Mouse (Mus musculus): ENCODE data around the gene Rapgef4.

Rapgef4 gene

GRCm38 (mm10) chr2:72165136-72165854, 184.3 kb downstream of the Rapgef4 start:
- Histone ChIP-seq H3K36me3 (ENCODE audit: control insufficient read depth, insufficient read depth, low read length, poor library complexity, severe bottlenecking) (no peaks in the 10 kb centered on the region), H3K27me3 (ENCODE audit: control insufficient read depth, insufficient read depth, low read length, poor library complexity, severe bottlenecking) (no peaks in the 10 kb centered on the region)
- no peak for DNase-seq (ENCODE audit: low read depth, low spot score)

DNA sequence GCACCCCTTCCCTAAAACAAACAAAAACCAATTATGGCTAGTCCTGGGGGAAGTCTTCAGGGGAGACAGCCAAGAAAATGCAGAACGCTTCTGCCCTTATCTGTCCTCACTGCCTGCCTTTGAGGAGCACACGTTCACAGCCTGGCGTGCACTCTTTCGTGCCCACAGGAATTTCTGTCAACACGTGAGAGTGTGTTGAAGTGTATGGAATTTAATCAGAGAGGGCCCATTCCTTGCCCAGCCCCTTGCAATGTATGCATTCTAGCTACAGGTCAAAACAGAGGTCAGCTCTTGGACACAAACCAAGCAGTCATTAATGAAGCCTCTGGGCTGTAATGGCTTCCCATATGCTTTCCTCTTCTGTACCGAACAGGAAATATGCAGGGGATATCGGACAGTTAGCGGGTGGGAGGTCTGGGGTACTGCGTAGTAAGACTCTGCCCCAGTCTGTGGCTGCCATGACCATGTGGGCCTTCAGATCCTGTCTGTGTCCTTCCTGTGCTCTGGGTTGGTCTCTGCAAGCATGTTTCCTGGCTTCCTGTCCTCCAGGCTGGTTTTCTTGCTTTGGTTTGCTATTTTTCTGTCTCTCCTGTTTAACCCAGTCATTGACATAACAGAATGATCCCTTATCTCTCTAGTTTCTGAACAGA, 188.5 kb downstream of the Rapgef4 start:
- no peak for DNase-seq (ENCODE audit: low read depth, low spot score)
- Histone ChIP-seq H3K36me3 (ENCODE audit: control insufficient read depth, insufficient read depth, low read length, poor library complexity, severe bottlenecking) (no peaks in the 10 kb centered on the region), H3K27me3 (ENCODE audit: control insufficient read depth, insufficient read depth, low read length, poor library complexity, severe bottlenecking) (no peaks in the 10 kb centered on the region; the same call in 1 of the 2 replicates)

GRCm38 (mm10) chr2:72170546-72170945, 189.5 kb downstream of the Rapgef4 start:
- peak; percentile 76 for DNase-seq (ENCODE audit: low read depth, low spot score)
- Histone ChIP-seq H3K36me3 (ENCODE audit: control insufficient read depth, insufficient read depth, low read length, poor library complexity, severe bottlenecking) (no peaks in the 10 kb centered on the region; the same call in 1 of the 2 replicates), H3K27me3 (ENCODE audit: control insufficient read depth, insufficient read depth, low read length, poor library complexity, severe bottlenecking) (no peaks in the 10 kb centered on the region; the same call in 1 of the 2 replicates)

- DNase-seq (ENCODE audit: low read depth, low spot score) = peak; percentile 76
- H3K27me3 ChIP-seq (ENCODE audit: control insufficient read depth, insufficient read depth, low read length, poor library complexity, severe bottlenecking) = no peaks in the 10 kb centered on the region; the same call in 1 of the 2 replicates
- no peaks in the 10 kb centered on the region; the same call in 1 of the 2 replicates for H3K36me3 ChIP-seq (ENCODE audit: control insufficient read depth, insufficient read depth, low read length, poor library complexity, severe bottlenecking)
Observed at GRCm38 (mm10) chr2:72171204-72171603, 190.2 kb downstream of the Rapgef4 start.

DNA sequence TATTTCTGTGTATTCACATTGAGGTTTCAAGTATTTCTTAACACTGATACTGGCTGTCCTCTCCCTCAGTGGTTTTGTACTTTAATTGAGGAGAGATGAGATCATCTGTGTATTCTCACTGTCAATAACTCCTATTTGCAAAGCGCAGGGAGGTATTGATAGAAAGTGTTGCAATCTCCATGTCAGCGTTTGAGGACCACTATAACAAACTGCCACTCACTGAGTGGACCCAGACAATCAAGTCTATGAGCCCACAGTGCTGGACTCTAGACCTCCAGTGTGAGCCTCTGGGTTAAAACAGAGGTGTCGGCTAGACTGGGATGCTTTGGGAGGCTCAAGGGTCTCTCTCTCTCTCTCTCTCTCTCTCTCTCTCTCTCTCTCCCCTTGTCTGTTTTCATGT, 192.0 kb downstream of the Rapgef4 start:
- Histone ChIP-seq H3K36me3 (ENCODE audit: control insufficient read depth, insufficient read depth, low read length, poor library complexity, severe bottlenecking) (no peaks in the 10 kb centered on the region; the same call in none of the 2 replicates), H3K27me3 (ENCODE audit: control insufficient read depth, insufficient read depth, low read length, poor library complexity, severe bottlenecking) (no peaks in the 10 kb centered on the region; the same call in 1 of the 2 replicates)
- no peak for DNase-seq (ENCODE audit: low read depth, low spot score)

GRCm38 (mm10) chr2:72173844-72174243, 192.8 kb downstream of the Rapgef4 start:
- H3K27me3 ChIP-seq (ENCODE audit: control insufficient read depth, insufficient read depth, low read length, poor library complexity, severe bottlenecking) = no peaks in the 10 kb centered on the region; the same call in 1 of the 2 replicates
- DNase-seq (ENCODE audit: low read depth, low spot score) = no peak
- peaks cover 4% of the 10 kb centered on the region for H3K36me3 ChIP-seq (ENCODE audit: control insufficient read depth, insufficient read depth, low read length, poor library complexity, severe bottlenecking)

DNA sequence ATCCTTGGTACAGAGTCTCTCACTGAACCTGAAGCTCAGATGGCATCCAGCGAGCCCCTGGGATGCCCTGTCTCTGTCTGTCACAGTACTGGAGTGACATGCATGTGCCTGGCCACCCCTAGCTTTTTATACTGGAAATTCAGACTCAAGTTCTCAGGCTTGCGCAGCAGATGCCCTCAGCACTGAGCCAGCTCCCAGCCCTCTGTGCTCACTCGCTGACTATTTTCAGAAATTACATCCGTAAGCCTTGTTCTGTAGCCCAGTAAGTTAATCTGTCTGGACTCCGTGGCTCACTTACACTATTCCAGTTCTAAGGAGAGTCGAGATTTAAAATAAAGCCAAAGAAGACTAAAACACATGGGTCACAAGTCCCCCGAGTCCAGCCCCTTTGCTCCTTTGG, 194.5 kb downstream of the Rapgef4 start:
- Histone ChIP-seq H3K27me3 (ENCODE audit: control insufficient read depth, insufficient read depth, low read length, poor library complexity, severe bottlenecking) (no peaks in the 10 kb centered on the region; the same call in 1 of the 2 replicates), H3K36me3 (ENCODE audit: control insufficient read depth, insufficient read depth, low read length, poor library complexity, severe bottlenecking) (peaks cover 4% of the 10 kb centered on the region)
- DNase-seq (ENCODE audit: low read depth, low spot score) = no peak

- no peaks in the 10 kb centered on the region for H3K27me3 ChIP-seq (ENCODE audit: control insufficient read depth, insufficient read depth, low read length, poor library complexity, severe bottlenecking)
- H3K36me3 ChIP-seq (ENCODE audit: control insufficient read depth, insufficient read depth, low read length, poor library complexity, severe bottlenecking) = peaks cover 4% of the 10 kb centered on the region
- no peak for DNase-seq (ENCODE audit: low read depth, low spot score)
Observed at GRCm38 (mm10) chr2:72175971-72176370, 194.9 kb downstream of the Rapgef4 start.

DNA sequence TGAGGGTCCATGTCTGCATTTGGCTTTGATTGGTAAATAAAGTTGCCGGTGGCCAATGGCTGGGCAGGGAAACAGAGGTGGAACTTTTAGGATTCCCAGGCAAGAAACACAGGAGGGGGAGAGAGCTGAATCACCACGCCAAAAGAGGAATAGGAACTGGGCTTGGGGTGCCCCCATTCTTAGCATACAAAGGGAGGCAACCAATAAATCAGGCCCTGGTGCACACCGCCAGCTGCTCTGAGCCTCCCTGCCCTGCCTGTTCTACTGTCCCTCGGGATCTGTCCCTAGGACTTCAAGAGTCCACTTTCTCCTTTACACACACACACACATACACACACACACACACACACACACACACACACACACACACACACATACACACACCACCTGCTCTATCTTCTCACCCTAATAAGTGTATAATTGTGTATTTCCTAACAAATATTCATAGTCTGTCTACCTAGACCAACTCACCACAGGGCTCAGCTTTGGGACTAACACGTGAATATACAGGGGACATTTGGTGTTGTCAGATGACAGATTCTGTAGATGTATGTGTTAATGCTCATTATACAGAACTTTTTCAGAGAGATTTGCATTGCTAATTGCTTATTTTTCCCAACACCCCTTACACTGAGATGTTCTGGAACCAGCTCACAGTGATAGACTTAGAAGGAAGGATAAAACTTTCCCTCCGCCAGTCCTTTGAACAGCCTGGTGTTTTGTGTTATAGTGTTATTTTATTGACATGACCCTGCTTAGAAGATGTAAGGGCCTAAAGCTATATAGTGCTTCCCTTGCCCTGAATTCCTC, 196.4 kb downstream of the Rapgef4 start:
- no peak for DNase-seq (ENCODE audit: low read depth, low spot score)
- Histone ChIP-seq H3K36me3 (ENCODE audit: control insufficient read depth, insufficient read depth, low read length, poor library complexity, severe bottlenecking) (peaks cover 7% of the 10 kb centered on the region), H3K27me3 (ENCODE audit: control insufficient read depth, insufficient read depth, low read length, poor library complexity, severe bottlenecking) (no peaks in the 10 kb centered on the region)

DNA sequence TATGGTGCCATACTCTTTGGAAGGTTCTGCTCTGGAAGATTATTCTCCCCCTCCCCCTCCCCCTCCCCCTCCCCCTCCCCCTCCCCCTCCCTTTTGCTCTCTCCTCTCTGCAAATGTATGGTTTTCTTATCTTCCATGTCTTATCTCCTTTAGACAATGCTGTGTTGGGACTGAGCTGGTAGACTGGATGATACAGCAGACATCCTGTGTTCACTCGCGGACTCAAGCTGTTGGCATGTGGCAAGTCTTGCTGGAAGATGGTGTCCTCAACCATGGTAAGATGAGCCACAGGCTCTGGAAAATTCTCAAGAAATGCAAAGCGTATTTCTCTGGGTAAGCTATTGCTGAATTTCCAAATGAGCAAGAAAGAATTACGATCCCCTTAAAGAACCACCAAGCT, 197.0 kb downstream of the Rapgef4 start:
- DNase-seq (ENCODE audit: low read depth, low spot score) = no peak
- Histone ChIP-seq H3K27me3 (ENCODE audit: control insufficient read depth, insufficient read depth, low read length, poor library complexity, severe bottlenecking) (no peaks in the 10 kb centered on the region), H3K36me3 (ENCODE audit: control insufficient read depth, insufficient read depth, low read length, poor library complexity, severe bottlenecking) (peaks cover 7% of the 10 kb centered on the region)

- DNase-seq (ENCODE audit: low read depth, low spot score) = no peak
- H3K36me3 ChIP-seq (ENCODE audit: control insufficient read depth, insufficient read depth, low read length, poor library complexity, severe bottlenecking) = peaks cover 7% of the 10 kb centered on the region
- no peaks in the 10 kb centered on the region for H3K27me3 ChIP-seq (ENCODE audit: control insufficient read depth, insufficient read depth, low read length, poor library complexity, severe bottlenecking)
Observed at GRCm38 (mm10) chr2:72178515-72178914, 197.5 kb downstream of the Rapgef4 start.

DNA sequence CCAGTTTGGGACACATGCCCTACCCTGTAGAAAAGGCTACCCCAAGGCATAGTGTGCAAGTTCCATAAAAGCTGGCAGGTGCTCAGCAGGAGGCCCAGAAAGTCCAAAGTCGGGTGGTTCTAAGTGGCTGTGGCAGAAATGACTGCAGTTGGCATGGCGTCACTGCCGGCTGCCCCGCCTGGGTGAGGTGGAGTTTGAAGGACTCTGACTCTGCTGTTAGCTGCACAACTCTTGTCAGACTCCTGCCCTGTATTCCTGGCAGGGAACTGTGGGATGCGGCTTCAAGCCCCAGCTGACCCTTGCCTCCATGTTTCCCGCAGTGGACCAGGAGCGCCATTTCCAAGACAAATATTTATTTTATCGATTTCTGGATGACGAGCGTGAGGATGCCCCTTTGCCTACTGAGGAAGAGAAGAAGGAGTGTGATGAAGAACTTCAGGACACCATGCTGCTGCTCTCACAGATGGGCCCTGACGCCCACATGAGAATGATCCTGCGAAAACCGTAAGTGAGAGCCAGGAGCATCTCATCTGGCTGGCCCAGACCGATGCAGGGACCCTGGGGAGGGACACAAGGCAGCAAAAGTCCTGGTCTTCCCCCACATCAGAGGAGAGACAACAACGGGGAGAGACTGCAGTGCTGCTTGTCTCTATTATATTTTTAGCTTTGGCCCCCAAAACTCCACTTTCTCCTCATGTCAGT, 198.7 kb downstream of the Rapgef4 start:
- Histone ChIP-seq H3K36me3 (ENCODE audit: control insufficient read depth, insufficient read depth, low read length, poor library complexity, severe bottlenecking) (peaks cover 7% of the 10 kb centered on the region), H3K27me3 (ENCODE audit: control insufficient read depth, insufficient read depth, low read length, poor library complexity, severe bottlenecking) (no peaks in the 10 kb centered on the region)
- DNase-seq (ENCODE audit: low read depth, low spot score) = no peak

- H3K27me3 ChIP-seq (ENCODE audit: control insufficient read depth, insufficient read depth, low read length, poor library complexity, severe bottlenecking) = no peaks in the 10 kb centered on the region
- DNase-seq (ENCODE audit: low read depth, low spot score) = no peak
- H3K36me3 ChIP-seq (ENCODE audit: control insufficient read depth, insufficient read depth, low read length, poor library complexity, severe bottlenecking) = peaks cover 7% of the 10 kb centered on the region
Observed at GRCm38 (mm10) chr2:72181443-72181842, 200.4 kb downstream of the Rapgef4 start.

DNA sequence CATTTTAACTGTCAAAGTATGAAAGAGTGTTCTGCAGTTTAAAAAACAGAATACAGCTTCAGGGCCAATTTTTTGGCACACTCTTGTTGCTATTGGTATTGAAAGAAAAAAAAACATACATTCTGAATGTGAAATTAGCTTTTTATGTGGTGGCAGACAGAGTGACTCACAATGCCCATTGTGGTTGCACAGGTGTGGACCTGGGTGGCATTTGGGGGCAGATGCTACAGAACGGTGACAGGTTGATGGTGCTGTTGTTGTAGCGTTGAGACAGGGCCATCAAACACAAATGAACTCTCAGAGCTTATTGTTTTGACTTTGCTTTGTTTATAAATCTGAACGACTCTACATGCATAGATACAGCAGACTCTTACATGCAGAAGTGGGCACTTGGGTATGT, 202.7 kb downstream of the Rapgef4 start:
- DNase-seq (ENCODE audit: low read depth, low spot score) = no peak
- Histone ChIP-seq H3K27me3 (ENCODE audit: control insufficient read depth, insufficient read depth, low read length, poor library complexity, severe bottlenecking) (no peaks in the 10 kb centered on the region), H3K36me3 (ENCODE audit: control insufficient read depth, insufficient read depth, low read length, poor library complexity, severe bottlenecking) (peaks cover 3% of the 10 kb centered on the region)

Data from splenic B cell, adult 2 months (primary cell).